Mouse (Mus musculus) urinary bladder, postnatal 14 days (tissue): ENCODE results near the gene Ccdc115.

ENCODE experiments used
- DNase-seq: peaks from one replicate; pipeline ENCODE4 v3.0.0; 2021; ENCODE audit warnings: low spot score

Ccdc115 gene

GRCm38 (mm10) chr1:34439215-34439960 is at the start of gene Ccdc115, which contains the start of gene Imp4:
Gene Ccdc115 (minus strand): TSS chr1:34439672.
Gene Imp4 (plus strand): TSS chr1:34439851.
- DNase-seq, result peak; percentile 96

- DNase-seq, result no peak
Observed at GRCm38 (mm10) chr1:34487383-34487782, 47.9 kb upstream of the Ccdc115 start.

GRCm38 (mm10) chr1:34485461-34486188 is 46.2 kb upstream of the Ccdc115 start:
- DNase-seq, result peak; percentile 52

- no peak for DNase-seq
Observed at GRCm38 (mm10) chr1:34484470-34484869, 45.0 kb upstream of the Ccdc115 start.

GRCm38 (mm10) chr1:34481920-34482669 is 42.6 kb upstream of the Ccdc115 start:
- no peak for DNase-seq

GRCm38 (mm10) chr1:34480801-34481200 is 41.3 kb upstream of the Ccdc115 start:
- no peak for DNase-seq

GRCm38 (mm10) chr1:34478891-34479655 is 39.6 kb upstream of the Ccdc115 start:
- DNase-seq, result no peak

GRCm38 (mm10) chr1:34472427-34473300 is 33.2 kb upstream of the Ccdc115 start:
- peak; percentile 41 for DNase-seq

GRCm38 (mm10) chr1:34469801-34470200 is 30.3 kb upstream of the Ccdc115 start:
- no peak for DNase-seq

- no peak for DNase-seq
Observed at GRCm38 (mm10) chr1:34468500-34468899, 29.0 kb upstream of the Ccdc115 start.

- DNase-seq, result no peak
Observed at GRCm38 (mm10) chr1:34468051-34468450, 28.6 kb upstream of the Ccdc115 start.

GRCm38 (mm10) chr1:34465445-34465844 is 26.0 kb upstream of the Ccdc115 start:
- DNase-seq, result no peak

GRCm38 (mm10) chr1:34464310-34464817 is 24.9 kb upstream of the Ccdc115 start:
- DNase-seq, result no peak

GRCm38 (mm10) chr1:34462766-34463165 is 23.3 kb upstream of the Ccdc115 start:
- peak; percentile 58 for DNase-seq

GRCm38 (mm10) chr1:34460061-34460441 is 20.6 kb upstream of the Ccdc115 start:
- DNase-seq, result peak; percentile 44

- peak; percentile 92 for DNase-seq
Observed at GRCm38 (mm10) chr1:34459284-34460060, 20.0 kb upstream of the Ccdc115 start, which contains the start of gene Ptpn18. Gene Ptpn18 (plus strand): TSS chr1:34459762.

GRCm38 (mm10) chr1:34458431-34458830 is 19.0 kb upstream of the Ccdc115 start:
- DNase-seq, result no peak

GRCm38 (mm10) chr1:34443124-34443523 is 3.7 kb upstream of the Ccdc115 start:
- DNase-seq, result no peak

GRCm38 (mm10) chr1:34439961-34440630 is 624 bp upstream of the Ccdc115 start:
- no peak for DNase-seq
